Mouse (Mus musculus): ENCODE results near the gene Gm38392. TPM values are rescaled to one million over a fixed set of nuclear protein-coding genes. Genes with fewer than 3 reads are reported as not detected.
"Not testable (repeated sequence)": the region's sequence is repeated elsewhere in the genome, so short reads cannot be mapped to it uniquely, and the experiment has no call there.

Gm38392 gene
- total and polyA plus RNA-seq, 2 experiments from 2014 or later = not detected

GRCm38 (mm10) chr3:88271859-88272258, 15.2 kb downstream of the Gm38392 start:
- Histone ChIP-seq H3K9me3 (replicated peaks; ENCODE audit: control insufficient read depth, low read length) (no peaks in the 10 kb centered on the region), H3K9ac (replicated peaks; ENCODE audit: low read depth, low read length) (no peak overlapping the region), H3K36me3 (replicated peaks; ENCODE audit: control insufficient read depth, insufficient read depth, low read length) (no peaks in the 10 kb centered on the region), H3K4me3 (ENCODE audit: low read depth, low read length) (no peak overlapping the region), H3K4me1 (ENCODE audit: control insufficient read depth, insufficient read depth) (no peaks in the 10 kb centered on the region), H3K4me2 (ENCODE audit: low read depth, low read length) (no peak overlapping the region), H3K27ac (ENCODE audit: low read depth) (no peak overlapping the region), H3K27me3 (ENCODE audit: control insufficient read depth, insufficient read depth, low read length) (no peaks in the 10 kb centered on the region)
- DNase-seq (ENCODE audit: low spot score) (no peak), ATAC-seq (ENCODE audit: insufficient read depth, low read depth) (no peak)
- TF ChIP-seq CTCF (IDR thresholded peaks at IDR 0.05; ENCODE audit: low read depth) (no peak), EP300 (IDR thresholded peaks at IDR 0.05; ENCODE audit: low read depth) (no peak)
- 86% methylated on average over 3 of the region's 3 CpGs for WGBS

- DNase-seq (ENCODE audit: low spot score); H3K9ac ChIP-seq (replicated peaks; ENCODE audit: low read depth, low read length); H3K27ac ChIP-seq (ENCODE audit: low read depth); H3K36me3 ChIP-seq (replicated peaks; ENCODE audit: control insufficient read depth, insufficient read depth, low read length); H3K4me3 ChIP-seq (ENCODE audit: low read depth, low read length); H3K9me3 ChIP-seq (replicated peaks; ENCODE audit: control insufficient read depth, low read length); ATAC-seq (ENCODE audit: insufficient read depth, low read depth); H3K4me2 ChIP-seq (ENCODE audit: low read depth, low read length); H3K4me1 ChIP-seq (ENCODE audit: control insufficient read depth, insufficient read depth); H3K27me3 ChIP-seq (ENCODE audit: control insufficient read depth, insufficient read depth, low read length): not testable (repeated sequence)
- 81% methylated on average over 2 of the region's 2 CpGs for WGBS
These were observed 15.7 kb downstream of the Gm38392 start for GRCm38 (mm10) chr3:88271298-88271697.

GRCm38 (mm10) chr3:88268991-88269390, 18.0 kb downstream of the Gm38392 start:
- no peaks in the 10 kb centered on the region for H3K4me1 ChIP-seq (ENCODE audit: control insufficient read depth, insufficient read depth)
- no peak overlapping the region for H3K4me3 ChIP-seq (ENCODE audit: low read depth, low read length)
- 75% methylated on average over 5 of the region's 5 CpGs for WGBS
- ATAC-seq (ENCODE audit: insufficient read depth, low read depth) (no peak), DNase-seq (ENCODE audit: low spot score) (no peak)
- no peaks in the 10 kb centered on the region for H3K36me3 ChIP-seq (replicated peaks; ENCODE audit: control insufficient read depth, insufficient read depth, low read length)
- H3K9me3 ChIP-seq (replicated peaks; ENCODE audit: control insufficient read depth, low read length) = no peaks in the 10 kb centered on the region
- no peaks in the 10 kb centered on the region for H3K27me3 ChIP-seq (ENCODE audit: control insufficient read depth, insufficient read depth, low read length)
- H3K9ac ChIP-seq (replicated peaks; ENCODE audit: low read depth, low read length) = no peak overlapping the region
- H3K4me2 ChIP-seq (ENCODE audit: low read depth, low read length) = no peak overlapping the region
- no peak overlapping the region for H3K27ac ChIP-seq (ENCODE audit: low read depth)
- TF ChIP-seq CTCF (IDR thresholded peaks at IDR 0.05; ENCODE audit: low read depth) = no peak
- TF ChIP-seq EP300 (IDR thresholded peaks at IDR 0.05; ENCODE audit: low read depth) = no peak

- not testable (repeated sequence) for H3K9me3 ChIP-seq (replicated peaks; ENCODE audit: control insufficient read depth, low read length); H3K4me1 ChIP-seq (ENCODE audit: control insufficient read depth, insufficient read depth); ATAC-seq (ENCODE audit: insufficient read depth, low read depth); H3K36me3 ChIP-seq (replicated peaks; ENCODE audit: control insufficient read depth, insufficient read depth, low read length); H3K4me2 ChIP-seq (ENCODE audit: low read depth, low read length); H3K27ac ChIP-seq (ENCODE audit: low read depth); DNase-seq (ENCODE audit: low spot score); H3K9ac ChIP-seq (replicated peaks; ENCODE audit: low read depth, low read length); H3K27me3 ChIP-seq (ENCODE audit: control insufficient read depth, insufficient read depth, low read length); H3K4me3 ChIP-seq (ENCODE audit: low read depth, low read length)
- WGBS = 41% methylated on average over 6 of the region's 6 CpGs
These were observed 19.0 kb downstream of the Gm38392 start for GRCm38 (mm10) chr3:88268014-88268413.

GRCm38 (mm10) chr3:88262346-88262745, 24.7 kb downstream of the Gm38392 start:
- H3K9ac ChIP-seq (replicated peaks; ENCODE audit: low read depth, low read length) = no peak overlapping the region
- WGBS = 72% methylated on average over 3 of the region's 3 CpGs
- TF ChIP-seq CTCF (IDR thresholded peaks at IDR 0.05; ENCODE audit: low read depth) (no peak), EP300 (IDR thresholded peaks at IDR 0.05; ENCODE audit: low read depth) (no peak)

GRCm38 (mm10) chr3:88256382-88256781, 30.6 kb downstream of the Gm38392 start:
- TF ChIP-seq EP300 (IDR thresholded peaks at IDR 0.05; ENCODE audit: low read depth) = no peak
- TF ChIP-seq CTCF (IDR thresholded peaks at IDR 0.05; ENCODE audit: low read depth) = no peak
- Histone ChIP-seq H3K4me2 (ENCODE audit: low read depth, low read length) (no peak overlapping the region), H3K9ac (replicated peaks; ENCODE audit: low read depth, low read length) (no peak overlapping the region), H3K27me3 (ENCODE audit: control insufficient read depth, insufficient read depth, low read length) (peaks cover 44% of the 10 kb centered on the region), H3K9me3 (replicated peaks; ENCODE audit: control insufficient read depth, low read length) (no peaks in the 10 kb centered on the region), H3K4me1 (ENCODE audit: control insufficient read depth, insufficient read depth) (0 out of 2 replicates have a peak, but pooled peaks cover 7% of the 10 kb centered on the region), H3K27ac (ENCODE audit: low read depth) (no peak overlapping the region), H3K36me3 (replicated peaks; ENCODE audit: control insufficient read depth, insufficient read depth, low read length) (no peaks in the 10 kb centered on the region), H3K4me3 (ENCODE audit: low read depth, low read length) (no peak overlapping the region)
- ATAC-seq (ENCODE audit: insufficient read depth, low read depth) = no peak
- DNase-seq (ENCODE audit: low spot score) = no peak
- 55% methylated on average over 7 of the region's 7 CpGs for WGBS

More at GRCm38 (mm10) chr3:88262346-88262745, 24.7 kb downstream of the Gm38392 start:
- Histone ChIP-seq H3K4me1 (ENCODE audit: control insufficient read depth, insufficient read depth) (no peaks in the 10 kb centered on the region), H3K9me3 (replicated peaks; ENCODE audit: control insufficient read depth, low read length) (no peaks in the 10 kb centered on the region), H3K4me3 (ENCODE audit: low read depth, low read length) (no peak overlapping the region), H3K27ac (ENCODE audit: low read depth) (no peak overlapping the region), H3K4me2 (ENCODE audit: low read depth, low read length) (no peak overlapping the region), H3K27me3 (ENCODE audit: control insufficient read depth, insufficient read depth, low read length) (no peaks in the 10 kb centered on the region; the same call in none of the 2 replicates), H3K36me3 (replicated peaks; ENCODE audit: control insufficient read depth, insufficient read depth, low read length) (no peaks in the 10 kb centered on the region)
- DNase-seq (ENCODE audit: low spot score) (no peak), ATAC-seq (ENCODE audit: insufficient read depth, low read depth) (no peak)

Data from heart, postnatal 0 days (tissue).